Mouse (Mus musculus): Measurements from ENCODE around the gene Orc4. TPM values are rescaled to one million over a fixed set of nuclear protein-coding genes. Genes with fewer than 3 reads are reported as not detected.

Gene Orc4
- polyA plus RNA-seq (2014; fragmentation: Nextera tagmentation; extraction: Ambion mirVana): 82.5 and 84.8 TPM in 2 replicates

DNA sequence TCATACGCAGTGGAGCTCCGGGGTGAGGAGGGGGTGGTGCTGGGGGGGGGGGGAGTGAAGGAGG lies at the start of gene Orc4:
TSS of gene Orc4 (minus strand) at position 26 of the 64 bp plus-strand sequence.
- Histone ChIP-seq H3K4me3 (ENCODE audit: control insufficient read depth in 1 of 2, insufficient read depth in 1 of 2, low read depth in 1 of 2, low read length in 2 of 2) (peak within 1 kb of the TSS; percentile 85 to 97), H3K27me3 (ENCODE audit: control insufficient read depth, insufficient read depth, low read length) (no peaks in the 10 kb centered on the region), H3K9ac (ENCODE audit: low read length) (peak within 1 kb of the TSS; percentile 96), H3K27ac (replicated peaks in 1 of 2; ENCODE audit: control insufficient read depth in 1 of 2, insufficient read depth in 1 of 2, low read depth in 2 of 2, low read length in 2 of 2) (peak within 1 kb of the TSS; percentile 95), H3K36me3 (ENCODE audit: control insufficient read depth, insufficient read depth, low read length) (no peaks in the 10 kb centered on the region), H3K4me1 (ENCODE audit: control insufficient read depth in 2 of 2, insufficient read depth in 2 of 2, low read length in 2 of 2) (peaks cover 0 to 8% of the 10 kb centered on the region in 2 experiments; a peak in 2 of 4 replicates), H3K9me3 (ENCODE audit: control insufficient read depth, low read length) (no peaks in the 10 kb centered on the region), H3K4me2 (ENCODE audit: low read length) (peak within 1 kb of the TSS; percentile 86)
- 0% methylated on average over 2 of the region's 2 CpGs for WGBS
- ATAC-seq (ENCODE audit: insufficient number of reproducible peaks, insufficient read depth, low FRiP score, low read depth): no peak

DNA sequence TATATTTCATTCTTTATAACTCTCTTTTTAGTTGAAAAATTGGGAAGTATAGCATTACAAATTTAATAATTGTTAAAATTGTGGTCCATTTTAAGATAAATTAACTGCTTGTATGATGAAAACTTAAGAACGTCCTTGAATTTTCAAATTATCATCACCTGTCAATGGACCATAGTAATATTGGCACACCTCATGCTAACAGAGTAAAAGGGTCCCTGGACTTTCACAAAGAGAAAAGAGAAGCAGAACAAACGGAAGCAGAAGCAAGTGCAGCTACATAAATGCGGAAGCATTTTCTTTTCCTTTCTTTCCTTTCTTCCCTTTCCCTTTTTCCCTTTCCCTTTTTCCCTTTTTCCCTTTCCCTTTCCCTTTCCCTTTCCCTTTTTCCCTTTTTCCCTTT lies 40.2 kb upstream of the Orc4 start:
- Histone ChIP-seq H3K36me3 (ENCODE audit: control insufficient read depth, insufficient read depth, low read length) (0 out of 2 replicates have a peak, but pooled peaks cover 4% of the 10 kb centered on the region), H3K4me2 (ENCODE audit: low read length) (no peak overlapping the region), H3K27ac (replicated peaks in 1 of 2; ENCODE audit: control insufficient read depth in 1 of 2, insufficient read depth in 1 of 2, low read depth in 2 of 2, low read length in 2 of 2) (no peak overlapping the region), H3K27me3 (ENCODE audit: control insufficient read depth, insufficient read depth, low read length) (no peaks in the 10 kb centered on the region), H3K4me1 (ENCODE audit: control insufficient read depth in 2 of 2, insufficient read depth in 2 of 2, low read length in 2 of 2) (no peaks in the 10 kb centered on the region), H3K9me3 (ENCODE audit: control insufficient read depth, low read length) (no peaks in the 10 kb centered on the region), H3K4me3 (ENCODE audit: control insufficient read depth in 1 of 2, insufficient read depth in 1 of 2, low read depth in 1 of 2, low read length in 2 of 2) (no peak overlapping the region), H3K9ac (ENCODE audit: low read length) (no peak overlapping the region)
- 90% methylated on average over 3 of the region's 3 CpGs for WGBS
- no peak for ATAC-seq (ENCODE audit: insufficient number of reproducible peaks, insufficient read depth, low FRiP score, low read depth)

GRCm38 (mm10) chr2:48978920-48979319 lies 28.8 kb upstream of the Orc4 start:
- 42% methylated on average over 3 of the region's 3 CpGs for WGBS

GRCm38 (mm10) chr2:48956591-48956990 lies 6.5 kb upstream of the Orc4 start:
- WGBS: 73% methylated on average over 3 of the region's 3 CpGs
- H3K4me3 ChIP-seq (ENCODE audit: control insufficient read depth in 1 of 2, insufficient read depth in 1 of 2, low read depth in 1 of 2, low read length in 2 of 2): no peak overlapping the region
- no peaks in the 10 kb centered on the region for H3K9me3 ChIP-seq (ENCODE audit: control insufficient read depth, low read length)
- no peak overlapping the region for H3K9ac ChIP-seq (ENCODE audit: low read length)
- no peak for ATAC-seq (ENCODE audit: insufficient number of reproducible peaks, insufficient read depth, low FRiP score, low read depth)
- H3K27me3 ChIP-seq (ENCODE audit: control insufficient read depth, insufficient read depth, low read length): no peaks in the 10 kb centered on the region
- H3K36me3 ChIP-seq (ENCODE audit: control insufficient read depth, insufficient read depth, low read length): no peaks in the 10 kb centered on the region
- no peaks in the 10 kb centered on the region for H3K4me1 ChIP-seq (ENCODE audit: control insufficient read depth in 2 of 2, insufficient read depth in 2 of 2, low read length in 2 of 2)
- no peak overlapping the region for H3K27ac ChIP-seq (replicated peaks in 1 of 2; ENCODE audit: control insufficient read depth in 1 of 2, insufficient read depth in 1 of 2, low read depth in 2 of 2, low read length in 2 of 2)
- H3K4me2 ChIP-seq (ENCODE audit: low read length): no peak overlapping the region

More at GRCm38 (mm10) chr2:48978920-48979319, 28.8 kb upstream of the Orc4 start:
- no peaks in the 10 kb centered on the region for H3K27me3 ChIP-seq (ENCODE audit: control insufficient read depth, insufficient read depth, low read length)
- H3K9me3 ChIP-seq (ENCODE audit: control insufficient read depth, low read length): no peaks in the 10 kb centered on the region
- no peak for ATAC-seq (ENCODE audit: insufficient number of reproducible peaks, insufficient read depth, low FRiP score, low read depth)
- H3K4me2 ChIP-seq (ENCODE audit: low read length): no peak overlapping the region
- H3K9ac ChIP-seq (ENCODE audit: low read length): no peak overlapping the region
- H3K27ac ChIP-seq (replicated peaks in 1 of 2; ENCODE audit: control insufficient read depth in 1 of 2, insufficient read depth in 1 of 2, low read depth in 2 of 2, low read length in 2 of 2): no peak overlapping the region
- H3K4me1 ChIP-seq (ENCODE audit: control insufficient read depth in 2 of 2, insufficient read depth in 2 of 2, low read length in 2 of 2): no peaks in the 10 kb centered on the region
- 0 out of 2 replicates have a peak, but pooled peaks cover 7% of the 10 kb centered on the region for H3K36me3 ChIP-seq (ENCODE audit: control insufficient read depth, insufficient read depth, low read length)
- H3K4me3 ChIP-seq (ENCODE audit: control insufficient read depth in 1 of 2, insufficient read depth in 1 of 2, low read depth in 1 of 2, low read length in 2 of 2): no peak overlapping the region

- Histone ChIP-seq H3K4me1 (ENCODE audit: control insufficient read depth in 2 of 2, insufficient read depth in 2 of 2, low read length in 2 of 2) (peaks cover 0 to 8% of the 10 kb centered on the region in 2 experiments; a peak in 2 of 4 replicates), H3K27me3 (ENCODE audit: control insufficient read depth, insufficient read depth, low read length) (no peaks in the 10 kb centered on the region), H3K9me3 (ENCODE audit: control insufficient read depth, low read length) (no peaks in the 10 kb centered on the region), H3K4me2 (ENCODE audit: low read length) (peak overlapping the region; percentile 86), H3K27ac (replicated peaks in 1 of 2; ENCODE audit: control insufficient read depth in 1 of 2, insufficient read depth in 1 of 2, low read depth in 2 of 2, low read length in 2 of 2) (peak overlapping the region; percentile 95), H3K4me3 (ENCODE audit: control insufficient read depth in 1 of 2, insufficient read depth in 1 of 2, low read depth in 1 of 2, low read length in 2 of 2) (peak overlapping the region; percentile 85 to 97), H3K36me3 (ENCODE audit: control insufficient read depth, insufficient read depth, low read length) (no peaks in the 10 kb centered on the region), H3K9ac (ENCODE audit: low read length) (peak overlapping the region; percentile 96)
- WGBS: 7% methylated on average over 5 of the region's 6 CpGs
- no peak for ATAC-seq (ENCODE audit: insufficient number of reproducible peaks, insufficient read depth, low FRiP score, low read depth)
Observed at GRCm38 (mm10) chr2:48950316-48950880, 321 bp upstream of the Orc4 start.

DNA sequence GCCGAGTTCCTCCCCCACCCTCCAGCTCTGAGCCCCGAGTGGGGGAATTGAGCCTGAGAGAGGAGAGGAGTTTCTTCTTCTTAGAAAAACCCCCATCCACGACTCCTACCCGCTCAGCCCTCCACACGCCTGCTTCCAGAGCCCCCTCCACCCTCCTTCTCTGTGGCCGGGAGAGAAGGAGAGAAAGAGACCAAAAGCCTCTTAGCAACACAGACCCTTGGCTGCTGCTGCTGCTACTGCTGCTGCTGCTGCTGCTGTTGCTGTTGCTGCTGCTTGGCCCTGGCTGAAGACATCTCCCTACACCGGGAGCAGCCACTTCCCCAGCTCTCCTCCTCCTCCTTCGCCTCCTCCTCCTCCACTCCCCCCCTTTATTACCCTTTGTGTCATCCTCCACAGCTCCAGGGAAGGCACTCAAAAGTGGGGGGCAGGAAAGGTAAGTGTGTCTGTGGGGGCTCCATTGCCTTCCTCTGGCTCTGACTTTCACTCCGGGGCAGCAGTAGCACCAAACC lies 280 bp downstream of the Orc4 start:
- Histone ChIP-seq H3K4me1 (ENCODE audit: control insufficient read depth in 2 of 2, insufficient read depth in 2 of 2, low read length in 2 of 2) (peaks cover 0 to 8% of the 10 kb centered on the region in 2 experiments; a peak in 2 of 4 replicates), H3K9ac (ENCODE audit: low read length) (peak overlapping the region; percentile 96), H3K4me3 (ENCODE audit: control insufficient read depth in 1 of 2, insufficient read depth in 1 of 2, low read depth in 1 of 2, low read length in 2 of 2) (peak overlapping the region; percentile 85 to 97), H3K9me3 (ENCODE audit: control insufficient read depth, low read length) (no peaks in the 10 kb centered on the region), H3K4me2 (ENCODE audit: low read length) (peak overlapping the region; percentile 86), H3K27ac (replicated peaks in 1 of 2; ENCODE audit: control insufficient read depth in 1 of 2, insufficient read depth in 1 of 2, low read depth in 2 of 2, low read length in 2 of 2) (peak overlapping the region; percentile 95), H3K36me3 (ENCODE audit: control insufficient read depth, insufficient read depth, low read length) (no peaks in the 10 kb centered on the region), H3K27me3 (ENCODE audit: control insufficient read depth, insufficient read depth, low read length) (no peaks in the 10 kb centered on the region)
- peak; percentile 20 for ATAC-seq (ENCODE audit: insufficient number of reproducible peaks, insufficient read depth, low FRiP score, low read depth)
- WGBS: 0% methylated on average over 8 of the region's 9 CpGs

GRCm38 (mm10) chr2:48948841-48949584 lies 1.1 kb downstream of the Orc4 start, which contains the start of gene Mbd5:
Gene Mbd5, plus strand, starts transcription at chr2:48949508.
- Histone ChIP-seq H3K36me3 (ENCODE audit: control insufficient read depth, insufficient read depth, low read length) (no peaks in the 10 kb centered on the region), H3K27me3 (ENCODE audit: control insufficient read depth, insufficient read depth, low read length) (no peaks in the 10 kb centered on the region), H3K4me3 (ENCODE audit: control insufficient read depth in 1 of 2, insufficient read depth in 1 of 2, low read depth in 1 of 2, low read length in 2 of 2) (peak within 1 kb of the TSS; percentile 85 to 97), H3K4me2 (ENCODE audit: low read length) (peak within 1 kb of the TSS; percentile 86), H3K27ac (replicated peaks in 1 of 2; ENCODE audit: control insufficient read depth in 1 of 2, insufficient read depth in 1 of 2, low read depth in 2 of 2, low read length in 2 of 2) (peak within 1 kb of the TSS; percentile 95), H3K9me3 (ENCODE audit: control insufficient read depth, low read length) (no peaks in the 10 kb centered on the region), H3K9ac (ENCODE audit: low read length) (peak within 1 kb of the TSS; percentile 96), H3K4me1 (ENCODE audit: control insufficient read depth in 2 of 2, insufficient read depth in 2 of 2, low read length in 2 of 2) (peaks cover 0 to 8% of the 10 kb centered on the region in 2 experiments; a peak in 2 of 4 replicates)
- under 1% methylated on average over 41 of the region's 49 CpGs for WGBS
- peak; percentile 100 for ATAC-seq (ENCODE audit: insufficient number of reproducible peaks, insufficient read depth, low FRiP score, low read depth)

Data from heart, embryonic 14.5 days (tissue).